Mouse (Mus musculus) small intestine, adult 2 months (tissue): ENCODE measurements around the gene Pdilt.

ENCODE experiments used
- CTCF ChIP-seq: fragments of 200-500 bp; IDR thresholded peaks from 2 replicates; pipeline ENCODE4 v1.5.1; 2012; ENCODE audit warnings: low read depth, mild to moderate bottlenecking, control low read depth, inconsistent platforms, low read length, moderate library complexity, mixed read lengths; ENCODE audit not compliant: insufficient replicate concordance, insufficient read length; ENCODE audit errors: extremely low read depth
- POLR2A ChIP-seq: fragments of 200-500 bp; IDR thresholded peaks from 2 replicates; pipeline ENCODE4 v1.6.1; 2012; ENCODE audit warnings: low read depth, mild to moderate bottlenecking, control low read depth, inconsistent platforms, low read length, moderate library complexity

DNA sequence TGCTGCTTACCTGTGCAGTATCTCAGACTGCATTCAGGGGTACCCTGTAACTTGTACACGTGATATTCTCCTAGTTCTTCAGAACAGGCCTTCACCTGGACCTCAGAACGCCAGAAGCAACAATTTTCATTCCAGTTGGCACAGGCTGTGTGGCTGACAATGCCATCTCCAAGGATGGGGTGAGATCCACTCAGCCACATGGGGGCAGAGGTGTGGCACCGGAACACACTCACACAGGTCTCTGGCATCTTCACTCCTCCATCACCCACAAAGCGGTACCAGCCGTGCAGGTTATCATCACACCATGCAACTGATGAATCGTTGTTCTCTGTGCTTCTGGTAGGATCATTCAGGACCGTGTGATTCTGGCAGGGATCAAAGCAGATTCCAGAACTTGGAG is 69.1 kb downstream of the Pdilt start:
- TF ChIP-seq CTCF = no peak
- no peak for TF ChIP-seq POLR2A
